Mouse (Mus musculus): ENCODE data around the gene Sdf4. TPM values are rescaled to one million over a fixed set of nuclear protein-coding genes. Genes with fewer than 3 reads are reported as not detected.

Sdf4 gene
- total and polyA plus RNA-seq, 3 experiments: 111 to 117 TPM; not detected in 1

DNA sequence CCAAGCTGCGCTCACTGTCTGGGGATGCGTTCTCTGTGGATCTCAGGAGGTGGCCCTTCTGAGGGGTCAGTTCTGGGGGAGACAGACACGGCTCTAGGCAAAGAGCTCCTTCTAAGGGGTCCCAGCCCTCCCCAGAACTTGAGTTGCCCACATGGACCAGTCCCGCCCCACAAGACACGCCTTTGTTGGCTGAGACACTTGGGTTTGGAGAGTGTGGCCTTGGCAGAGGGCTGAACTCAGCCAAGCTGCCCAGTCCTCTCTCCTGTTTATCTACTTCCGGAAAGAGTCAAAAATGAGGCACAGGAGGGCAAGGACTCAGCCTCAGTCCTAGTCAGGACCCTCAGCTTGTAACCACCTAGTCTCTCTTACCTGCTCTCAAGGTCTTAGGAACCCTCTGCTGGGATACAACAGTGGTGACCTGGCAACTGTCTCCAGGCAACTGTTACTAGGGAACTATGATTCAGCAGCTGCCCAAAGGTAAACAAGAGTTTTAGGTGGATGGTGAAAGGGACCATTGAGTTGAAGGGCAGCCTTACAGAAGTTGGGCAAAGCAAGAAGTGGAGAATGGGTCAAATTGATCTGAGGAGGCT lies 57.8 kb downstream of the Sdf4 start:
- H3K9ac ChIP-seq (ENCODE audit: control insufficient read depth, low read depth, low read length, poor library complexity, severe bottlenecking): no peak overlapping the region
- H3K27me3 ChIP-seq (ENCODE audit: control insufficient read depth in 1 of 2, insufficient read depth in 2 of 2, low read length in 2 of 2): no peaks in the 10 kb centered on the region
- H3K79me2 ChIP-seq (ENCODE audit: control insufficient read depth, insufficient read depth, low read length, poor library complexity): no peaks in the 10 kb centered on the region
- peaks cover 0 to 8% of the 10 kb centered on the region in 2 experiments; a peak in 3 of 4 replicates for H3K4me1 ChIP-seq (ENCODE audit: control insufficient read depth in 1 of 2, insufficient read depth in 2 of 2, low read length in 2 of 2)
- peak; percentile 42; the same call in 1 of the 2 replicates for TF ChIP-seq ELF1 (IDR thresholded peaks at IDR 0.05; ENCODE audit: low read depth, low read length)
- no peak for TF ChIP-seq ETS1 (IDR thresholded peaks at IDR 0.05; ENCODE audit: low read depth, low read length)
- H3K27ac ChIP-seq (ENCODE audit: control insufficient read depth, low read depth, low read length): no peak overlapping the region
- peaks cover 0 to 9% of the 10 kb centered on the region in 2 experiments; a peak in 2 of 4 replicates for H3K36me3 ChIP-seq (ENCODE audit: control insufficient read depth in 1 of 2, insufficient read depth in 2 of 2, low read length in 2 of 2)
- H3K9me3 ChIP-seq (replicated peaks; ENCODE audit: insufficient read depth, low read length): no peaks in the 10 kb centered on the region
- DNase-seq (ENCODE audit: low read depth, low spot score): peak; percentile 51
- H3K4me3 ChIP-seq (ENCODE audit: control insufficient read depth in 1 of 2, insufficient read depth in 1 of 2, low read depth in 2 of 2, low read length in 2 of 2): peak overlapping the region in 1 of 2 experiments; percentile 37; a peak in 2 of 4 replicates

DNA sequence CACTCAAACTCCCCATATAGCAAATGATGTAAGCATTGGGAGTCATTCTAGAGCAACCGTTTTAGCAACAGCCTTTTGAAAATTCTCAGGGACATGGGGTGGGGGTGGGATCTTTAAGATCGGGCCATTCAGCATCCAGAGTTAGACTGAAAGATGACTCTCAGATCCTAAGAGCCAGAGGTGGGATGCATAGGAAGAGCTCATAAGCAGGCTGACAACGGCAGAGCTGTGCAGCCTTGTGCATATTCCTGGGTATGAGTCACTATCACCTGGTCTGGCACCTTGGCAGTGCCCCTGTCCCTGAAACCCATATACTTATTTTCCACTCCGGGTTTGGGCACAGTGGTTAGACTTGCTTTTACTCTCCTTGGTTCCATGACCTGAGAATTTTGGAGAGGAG lies 60.4 kb downstream of the Sdf4 start:
- DNase-seq (ENCODE audit: low read depth, low spot score): no peak
- Histone ChIP-seq H3K4me1 (ENCODE audit: control insufficient read depth in 1 of 2, insufficient read depth in 2 of 2, low read length in 2 of 2) (peaks cover 0 to 8% of the 10 kb centered on the region in 2 experiments; a peak in 3 of 4 replicates), H3K79me2 (ENCODE audit: control insufficient read depth, insufficient read depth, low read length, poor library complexity) (no peaks in the 10 kb centered on the region), H3K9me3 (replicated peaks; ENCODE audit: insufficient read depth, low read length) (no peaks in the 10 kb centered on the region), H3K9ac (ENCODE audit: control insufficient read depth, low read depth, low read length, poor library complexity, severe bottlenecking) (no peak overlapping the region), H3K27me3 (ENCODE audit: control insufficient read depth in 1 of 2, insufficient read depth in 2 of 2, low read length in 2 of 2) (peaks cover 2 to 3% of the 10 kb centered on the region in 2 experiments; a peak in 2 of 4 replicates), H3K27ac (ENCODE audit: control insufficient read depth, low read depth, low read length) (no peak overlapping the region), H3K36me3 (ENCODE audit: control insufficient read depth in 1 of 2, insufficient read depth in 2 of 2, low read length in 2 of 2) (peaks cover 0 to 9% of the 10 kb centered on the region in 2 experiments; a peak in 2 of 4 replicates), H3K4me3 (ENCODE audit: control insufficient read depth in 1 of 2, insufficient read depth in 1 of 2, low read depth in 2 of 2, low read length in 2 of 2) (no peak overlapping the region)
- TF ChIP-seq ELF1 (IDR thresholded peaks at IDR 0.05; ENCODE audit: low read depth, low read length): no peak

DNA sequence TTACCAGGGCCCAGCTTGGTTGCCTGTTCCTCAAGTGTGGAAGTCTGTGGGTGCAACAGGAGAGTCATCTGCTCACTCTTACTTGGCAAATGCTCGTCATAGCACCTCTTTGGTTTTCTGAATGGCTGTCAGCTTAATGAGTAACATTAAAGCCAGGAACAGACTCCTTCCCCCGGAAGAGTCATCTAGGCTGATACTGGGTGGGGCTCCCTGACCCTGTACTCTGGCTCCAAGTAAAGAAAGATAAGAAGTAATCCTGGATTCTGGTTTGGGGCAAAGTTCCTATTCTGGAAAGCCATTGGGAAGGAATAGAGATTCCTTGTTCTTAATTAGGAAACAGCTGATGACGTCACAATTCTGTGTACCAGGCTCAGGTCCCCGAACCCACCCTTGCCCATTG lies 61.5 kb downstream of the Sdf4 start:
- peaks cover 3 to 8% of the 10 kb centered on the region in 2 experiments; a peak in 3 of 4 replicates for H3K27me3 ChIP-seq (ENCODE audit: control insufficient read depth in 1 of 2, insufficient read depth in 2 of 2, low read length in 2 of 2)

DNA sequence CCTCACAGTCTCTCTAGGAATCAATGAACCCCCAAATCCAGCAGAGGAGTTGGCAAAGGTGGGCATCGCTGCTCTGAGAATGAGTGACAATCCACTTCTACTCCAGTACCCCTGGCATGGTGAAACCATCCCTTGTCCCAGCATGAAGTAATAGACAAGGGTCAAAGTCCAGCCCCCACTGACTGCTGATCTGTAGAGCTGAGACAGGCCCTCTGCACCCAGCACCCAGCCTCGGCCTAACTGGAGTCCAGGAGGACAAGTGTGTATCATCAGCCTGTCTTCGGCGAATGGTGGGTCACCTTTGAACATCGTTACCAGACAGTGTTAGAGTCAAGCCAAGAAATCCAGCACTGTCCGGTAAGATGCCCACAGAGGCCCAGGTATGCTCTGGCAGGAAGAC lies 61.9 kb downstream of the Sdf4 start:
- no peak for TF ChIP-seq CHD1 (IDR thresholded peaks at IDR 0.05; ENCODE audit: low read depth, low read length)
- TF ChIP-seq NELFE (IDR thresholded peaks at IDR 0.05; ENCODE audit: low read depth, low read length): no peak
- no peak for TF ChIP-seq UBTF (IDR thresholded peaks at IDR 0.05; ENCODE audit: borderline replicate concordance, insufficient read depth, low read depth, low read length)
- no peak for TF ChIP-seq POLR2AphosphoS2 (IDR thresholded peaks at IDR 0.05; ENCODE audit: low read length)
- TF ChIP-seq MXI1 (IDR thresholded peaks at IDR 0.05; ENCODE audit: low read depth, low read length): no peak
- TF ChIP-seq ZKSCAN1 (IDR thresholded peaks at IDR 0.05; ENCODE audit: low read depth, low read length): no peak
- TF ChIP-seq MYB (IDR thresholded peaks at IDR 0.05; ENCODE audit: low read depth, low read length): no peak
- no peak for TF ChIP-seq ETS1 (IDR thresholded peaks at IDR 0.05; ENCODE audit: low read depth, low read length)
- TF ChIP-seq POLR2AphosphoS5 (IDR thresholded peaks at IDR 0.05; ENCODE audit: borderline replicate concordance, low read depth, low read length): no peak
- TF ChIP-seq SIN3A (IDR thresholded peaks at IDR 0.05; ENCODE audit: low read length): no peak
- TF ChIP-seq TBP (IDR thresholded peaks at IDR 0.05; ENCODE audit: low read depth, low read length): no peak
- no peak for TF ChIP-seq NRF1 (IDR thresholded peaks at IDR 0.05; ENCODE audit: insufficient read depth, low read depth, low read length, poor library complexity, severe bottlenecking)
- TF ChIP-seq RAD21 (IDR thresholded peaks at IDR 0.05; ENCODE audit: low read depth, low read length): no peak
- no peak for TF ChIP-seq GATA1 (IDR thresholded peaks at IDR 0.05; ENCODE audit: low read depth, low read length)
- TF ChIP-seq SMC3 (IDR thresholded peaks at IDR 0.05; ENCODE audit: low read depth, low read length): no peak
- Histone ChIP-seq H3K4me3 (ENCODE audit: control insufficient read depth in 1 of 2, insufficient read depth in 1 of 2, low read depth in 2 of 2, low read length in 2 of 2) (no peak overlapping the region), H3K4me1 (ENCODE audit: control insufficient read depth in 1 of 2, insufficient read depth in 2 of 2, low read length in 2 of 2) (peaks cover 0 to 8% of the 10 kb centered on the region in 2 experiments; a peak in 3 of 4 replicates), H3K9ac (ENCODE audit: control insufficient read depth, low read depth, low read length, poor library complexity, severe bottlenecking) (no peak overlapping the region), H3K79me2 (ENCODE audit: control insufficient read depth, insufficient read depth, low read length, poor library complexity) (no peaks in the 10 kb centered on the region), H3K27ac (ENCODE audit: control insufficient read depth, low read depth, low read length) (no peak overlapping the region), H3K36me3 (ENCODE audit: control insufficient read depth in 1 of 2, insufficient read depth in 2 of 2, low read length in 2 of 2) (peaks cover 0 to 7% of the 10 kb centered on the region in 2 experiments; a peak in 2 of 4 replicates), H3K9me3 (replicated peaks; ENCODE audit: insufficient read depth, low read length) (no peaks in the 10 kb centered on the region), H3K27me3 (ENCODE audit: control insufficient read depth in 1 of 2, insufficient read depth in 2 of 2, low read length in 2 of 2) (peaks cover 3 to 8% of the 10 kb centered on the region in 2 experiments; a peak in 3 of 4 replicates)
- no peak for DNase-seq (ENCODE audit: low read depth, low spot score)

More for the DNA sequence above, 61.5 kb downstream of the Sdf4 start:
- H3K36me3 ChIP-seq (ENCODE audit: control insufficient read depth in 1 of 2, insufficient read depth in 2 of 2, low read length in 2 of 2): peaks cover 0 to 9% of the 10 kb centered on the region in 2 experiments; a peak in 2 of 4 replicates
- no peak for TF ChIP-seq POLR2A (IDR thresholded peaks at IDR 0.05; ENCODE audit: control insufficient read depth in 1 of 2, insufficient read depth in 1 of 2, low read depth in 1 of 2, low read length in 2 of 2, poor library complexity in 1 of 2)
- H3K79me2 ChIP-seq (ENCODE audit: control insufficient read depth, insufficient read depth, low read length, poor library complexity): no peaks in the 10 kb centered on the region
- H3K4me1 ChIP-seq (ENCODE audit: control insufficient read depth in 1 of 2, insufficient read depth in 2 of 2, low read length in 2 of 2): peaks cover 0 to 8% of the 10 kb centered on the region in 2 experiments; a peak in 3 of 4 replicates
- no peaks in the 10 kb centered on the region for H3K9me3 ChIP-seq (replicated peaks; ENCODE audit: insufficient read depth, low read length)
- no peak for DNase-seq (ENCODE audit: low read depth, low spot score)
- no peak overlapping the region for H3K9ac ChIP-seq (ENCODE audit: control insufficient read depth, low read depth, low read length, poor library complexity, severe bottlenecking)
- no peak overlapping the region for H3K27ac ChIP-seq (ENCODE audit: control insufficient read depth, low read depth, low read length)
- no peak overlapping the region for H3K4me3 ChIP-seq (ENCODE audit: control insufficient read depth in 1 of 2, insufficient read depth in 1 of 2, low read depth in 2 of 2, low read length in 2 of 2)

Data from MEL (cell line).